Mouse (Mus musculus): ENCODE data around the gene Mrpl40.
A peak's percentile ranks its signal among the peaks of the same experiment; 100 is the strongest.
"Not testable (repeated sequence)": the region's sequence is repeated elsewhere in the genome, so short reads cannot be mapped to it uniquely, and the experiment has no call there.

Gene Mrpl40

GRCm38 (mm10) chr16:18876442-18877308, at the start of gene Mrpl40, which contains the start of gene Hira:
Mrpl40 (minus strand) TSS chr16:18876862.
Hira (plus strand) TSS chr16:18877037.
- peak; percentile 95 for DNase-seq

DNA sequence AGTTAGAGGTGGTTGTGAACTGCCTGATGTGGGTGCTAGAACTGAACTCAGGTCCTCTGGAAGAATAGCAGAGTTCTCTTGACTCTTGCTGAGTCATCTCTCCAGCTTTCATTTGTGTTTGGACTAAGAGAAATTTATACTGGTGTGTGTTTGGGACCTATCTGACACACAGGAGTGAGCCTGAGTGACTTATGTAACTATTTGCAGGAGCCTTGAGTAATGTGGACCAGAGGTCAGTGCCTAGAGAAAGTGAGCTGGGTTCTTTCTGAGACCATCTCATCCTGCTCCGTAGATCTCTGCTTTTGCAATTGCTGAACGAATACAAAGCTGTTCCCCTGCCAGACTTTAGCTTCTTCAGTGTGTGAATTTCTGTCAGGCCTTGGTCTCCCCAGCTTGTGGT, 45.1 kb upstream of the Mrpl40 start:
- no peak for DNase-seq

GRCm38 (mm10) chr16:18916064-18916463, 39.4 kb upstream of the Mrpl40 start:
- no peak for DNase-seq

- DNase-seq: no peak
Observed at GRCm38 (mm10) chr16:18905648-18906047, 29.0 kb upstream of the Mrpl40 start.

DNA sequence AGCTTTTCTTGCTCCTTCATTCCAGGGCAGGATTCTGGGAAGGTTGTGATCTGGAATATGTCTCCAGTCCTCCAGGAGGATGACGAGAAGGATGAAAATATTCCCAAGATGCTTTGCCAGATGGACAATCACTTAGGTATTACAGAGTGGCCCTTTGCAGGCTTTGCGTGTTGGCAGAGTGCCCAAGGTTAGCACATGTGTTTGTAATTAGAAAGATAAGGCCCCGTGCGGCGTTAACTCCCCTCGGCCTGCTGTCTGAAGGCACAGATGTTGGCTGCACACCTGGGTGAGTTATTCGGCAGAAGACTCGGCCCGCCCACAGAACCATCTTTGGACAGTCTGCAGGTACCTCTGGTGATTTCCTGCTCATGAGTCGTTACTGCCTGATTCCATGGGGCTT, 19.8 kb upstream of the Mrpl40 start:
- no peak for DNase-seq

DNA sequence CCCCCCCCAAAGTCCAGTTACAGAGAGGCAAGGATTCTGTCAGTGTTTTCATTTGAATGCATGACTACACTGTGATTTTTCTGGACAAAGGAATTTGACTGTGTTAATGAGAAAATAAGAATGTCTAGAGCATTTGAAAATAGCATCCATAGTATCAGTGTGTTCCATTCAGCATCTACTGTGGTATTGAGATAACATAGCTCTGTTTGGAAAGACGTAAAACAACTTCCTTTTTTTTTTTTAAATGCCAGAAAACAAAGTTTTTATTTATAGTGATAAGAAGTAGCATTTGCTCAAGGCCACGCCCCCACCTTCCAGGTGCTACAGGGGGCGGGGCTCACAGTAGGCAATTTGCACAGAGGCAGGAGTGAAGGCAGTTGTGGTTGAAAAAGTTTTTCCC, 18.6 kb upstream of the Mrpl40 start:
- no peak for DNase-seq

DNA sequence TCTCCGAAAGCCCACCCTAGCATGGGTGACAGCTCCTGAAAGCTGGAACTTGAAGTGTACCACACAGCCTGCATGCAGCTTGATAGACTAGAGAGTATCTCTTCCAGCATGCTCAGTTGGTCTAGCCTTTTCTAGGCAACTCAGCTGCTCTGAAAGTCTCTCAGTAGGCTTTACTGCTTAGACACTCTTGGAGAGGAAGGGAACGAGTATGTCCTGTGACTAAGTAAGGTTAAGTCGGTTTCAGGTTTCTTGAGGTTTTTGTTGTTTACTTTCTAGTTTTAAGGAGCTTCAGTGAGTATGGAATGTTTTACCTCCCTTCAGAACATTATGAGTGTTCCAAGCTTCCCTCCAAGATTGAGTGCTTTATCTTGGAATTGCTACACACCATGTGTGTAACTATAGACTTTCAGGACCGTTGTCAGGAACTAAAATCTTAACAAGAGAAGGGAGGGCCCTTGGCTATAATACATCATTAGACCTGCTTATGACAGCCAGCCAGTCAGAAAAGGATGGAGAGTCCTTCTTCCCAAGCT, 17.2 kb upstream of the Mrpl40 start:
- no peak for DNase-seq

DNA sequence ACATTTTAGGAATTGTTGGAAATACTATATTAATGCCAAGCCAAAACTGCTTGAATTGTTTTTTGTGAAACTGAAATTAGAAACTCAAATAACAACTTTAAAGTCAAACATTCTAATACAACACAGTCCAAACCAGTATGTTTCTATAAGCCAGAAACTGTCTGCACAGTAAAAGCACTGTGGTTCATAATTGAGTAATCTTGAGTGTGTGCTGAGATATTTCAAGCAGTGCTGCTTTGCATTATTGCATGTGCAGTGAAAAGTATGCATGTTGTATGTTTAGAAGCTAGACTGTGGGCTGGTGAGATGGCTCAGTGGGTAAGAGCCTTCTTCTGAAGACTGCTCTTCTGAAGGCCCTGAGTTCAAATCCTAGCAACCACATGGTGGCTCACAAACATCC, 7.4 kb upstream of the Mrpl40 start:
- DNase-seq: no peak

DNA sequence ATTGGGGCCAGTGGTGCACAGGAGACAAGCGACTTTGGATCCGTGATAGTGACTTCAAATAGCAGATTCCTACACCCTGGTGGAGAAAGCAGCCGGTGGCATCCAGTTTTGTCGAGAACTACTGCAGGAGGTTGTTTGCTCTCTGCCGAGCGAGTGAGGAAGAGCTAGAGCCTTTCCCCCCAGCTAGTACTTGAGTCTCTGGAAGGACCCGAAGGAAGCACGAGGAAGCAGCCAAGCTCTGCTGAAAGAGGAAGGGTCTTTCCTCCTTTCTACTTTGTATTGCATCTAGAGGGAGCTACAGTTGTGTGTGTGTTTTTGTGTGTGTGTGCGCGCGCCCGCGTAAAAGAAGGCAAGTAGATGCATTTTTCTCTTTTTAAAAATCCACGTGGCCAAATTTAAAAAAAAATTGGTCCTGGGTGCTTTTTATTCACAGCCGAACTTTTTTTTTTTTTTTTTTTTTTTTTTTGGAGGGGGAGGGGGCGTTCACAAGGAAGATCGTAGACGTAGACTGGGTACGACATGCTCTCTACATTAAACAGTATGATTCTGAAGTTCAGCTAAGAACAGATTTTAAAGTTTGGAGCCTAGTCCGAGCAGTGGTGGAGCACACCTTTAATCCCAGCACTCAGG, 1.5 kb upstream of the Mrpl40 start:
- DNase-seq: no peak

- DNase-seq: peak; percentile 76
Observed at GRCm38 (mm10) chr16:18877386-18878090, 876 bp upstream of the Mrpl40 start.

DNA sequence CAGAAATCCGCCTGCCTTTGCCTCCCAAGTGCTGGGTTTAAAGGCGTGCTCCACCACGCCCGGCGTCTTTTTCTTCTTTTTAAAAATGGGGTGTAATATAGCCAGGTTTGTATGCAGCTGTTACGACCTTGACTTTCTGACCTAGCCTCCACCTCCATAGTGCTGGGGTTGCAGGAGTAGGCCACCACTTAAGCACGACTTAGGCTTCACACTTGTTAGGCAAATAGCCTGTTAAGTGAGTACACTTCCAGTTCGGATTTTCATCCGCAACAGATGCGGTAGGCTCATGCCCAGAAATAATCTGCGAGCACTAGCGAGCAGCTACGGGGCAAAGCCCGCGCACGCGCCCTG, 596 bp downstream of the Mrpl40 start:
- no peak for DNase-seq

GRCm38 (mm10) chr16:18870495-18870894, 6.2 kb downstream of the Mrpl40 start:
- DNase-seq: not testable (repeated sequence)

DNA sequence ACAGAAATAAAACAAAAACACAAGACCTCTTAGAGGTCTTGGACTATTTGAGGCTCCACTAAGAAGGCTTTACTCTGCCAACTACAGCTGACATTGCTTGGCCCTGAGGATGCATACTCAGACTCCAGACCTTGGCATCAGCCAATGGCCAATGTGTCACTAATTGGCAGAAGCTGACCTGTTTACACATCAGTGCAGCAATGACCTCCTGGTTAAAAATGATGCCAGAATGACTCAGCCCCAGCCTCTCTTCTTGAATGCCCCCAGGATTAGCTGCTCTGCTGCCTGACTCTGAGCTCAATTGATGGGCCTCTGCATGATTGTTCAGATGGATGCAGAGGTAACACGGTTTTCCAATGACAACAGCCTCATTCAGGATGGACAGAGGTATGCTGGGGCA, 16.5 kb downstream of the Mrpl40 start:
- DNase-seq: no peak

- DNase-seq: peak; percentile 47
Observed at GRCm38 (mm10) chr16:18858551-18858950, 18.1 kb downstream of the Mrpl40 start.

DNA sequence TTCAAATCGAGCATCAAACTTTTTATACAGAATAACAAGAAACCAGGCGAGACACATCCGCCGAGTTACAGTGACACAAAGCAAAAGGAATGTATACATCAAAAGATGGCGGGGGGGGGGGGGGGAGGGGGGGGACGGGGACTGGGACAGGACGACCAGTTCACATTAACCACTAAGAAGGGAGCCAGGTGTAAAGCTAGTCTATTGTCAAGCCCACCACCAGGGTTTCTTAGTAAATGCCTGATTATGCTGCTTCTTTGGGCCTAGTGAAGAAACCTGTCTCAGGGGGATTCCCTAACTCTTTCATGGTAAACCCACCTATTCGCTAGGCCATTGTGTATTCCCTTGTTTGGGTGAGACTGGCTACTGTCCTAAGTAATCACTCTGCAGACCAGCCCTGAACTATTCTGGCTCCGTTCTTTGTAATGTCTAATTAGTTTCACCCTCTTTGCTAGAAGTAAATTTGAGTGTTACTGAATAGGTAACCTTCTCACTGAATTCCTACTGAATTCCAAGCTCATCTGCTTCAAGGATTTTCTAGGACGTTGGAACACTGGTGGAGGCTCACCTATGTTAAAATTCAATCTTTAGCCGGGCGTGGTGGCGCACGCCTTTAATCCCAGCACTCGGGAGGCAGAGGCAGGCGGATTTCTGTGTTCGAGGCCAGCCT, 27.0 kb downstream of the Mrpl40 start:
- not testable (repeated sequence) for DNase-seq

GRCm38 (mm10) chr16:18846301-18846820, 30.3 kb downstream of the Mrpl40 start:
- DNase-seq: no peak

DNA sequence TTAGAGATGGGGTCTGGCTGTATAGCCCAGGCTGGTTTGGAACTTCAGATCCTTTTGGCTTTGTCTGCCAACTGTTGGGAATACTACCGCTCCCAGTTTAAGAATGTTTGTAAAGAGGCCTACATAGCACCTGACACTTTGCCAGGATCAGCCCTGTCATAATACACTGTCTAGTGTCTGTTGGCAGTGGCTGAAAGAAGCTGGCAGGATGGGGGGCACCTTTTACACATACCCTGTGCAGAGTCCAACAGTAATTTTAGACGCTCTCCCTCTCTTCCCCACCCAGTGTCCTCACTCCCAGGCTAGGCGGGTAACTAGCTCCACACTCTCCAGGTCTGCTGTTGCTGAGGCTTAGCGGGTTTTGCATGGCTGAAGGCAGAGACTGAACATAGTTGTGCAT, 38.3 kb downstream of the Mrpl40 start:
- DNase-seq: no peak

DNA sequence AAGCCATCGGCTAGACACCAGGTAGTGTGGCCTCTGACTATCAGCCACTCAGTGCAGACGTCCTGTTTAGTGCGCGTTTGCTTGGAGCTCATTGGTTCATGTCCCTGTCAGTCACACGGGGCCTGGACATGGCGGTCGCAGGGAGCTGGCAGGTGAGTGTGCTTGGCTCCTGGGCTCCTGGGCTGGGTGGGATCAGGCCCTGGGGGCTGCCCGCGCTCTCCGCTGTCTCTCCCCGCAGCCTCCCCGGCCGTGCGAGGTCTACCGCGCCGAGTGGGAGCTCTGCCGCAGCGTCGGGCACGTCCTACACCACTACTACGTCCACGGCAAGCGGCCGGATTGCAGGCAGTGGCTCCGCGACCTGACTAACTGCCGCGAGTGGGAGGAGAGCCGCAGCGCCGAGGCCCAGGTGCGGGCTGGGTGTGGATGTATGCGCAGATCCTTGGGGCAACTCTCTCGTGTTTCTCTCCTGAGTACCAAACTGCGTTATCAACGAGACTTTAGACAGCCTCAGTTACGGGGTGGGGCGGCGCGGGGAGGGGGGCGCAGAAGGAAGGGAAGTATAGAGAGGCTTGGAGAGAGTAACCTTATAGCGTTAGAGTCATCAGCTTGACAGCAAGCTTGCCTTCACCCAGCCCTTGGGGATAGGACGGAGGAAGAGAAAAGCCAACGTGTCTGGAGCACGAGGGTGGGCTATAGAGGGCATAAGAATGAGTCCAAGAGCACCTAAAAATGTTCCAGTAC, 40.0 kb downstream of the Mrpl40 start, which contains the start of the genes 2510002D24Rik and Gm28539:
Gene 2510002D24Rik, plus strand, starts transcription at position 111 of the 741 bp plus-strand sequence.
Gene Gm28539, plus strand, starts transcription at position 117 of the 741 bp plus-strand sequence.
- DNase-seq: peak; percentile 96

DNA sequence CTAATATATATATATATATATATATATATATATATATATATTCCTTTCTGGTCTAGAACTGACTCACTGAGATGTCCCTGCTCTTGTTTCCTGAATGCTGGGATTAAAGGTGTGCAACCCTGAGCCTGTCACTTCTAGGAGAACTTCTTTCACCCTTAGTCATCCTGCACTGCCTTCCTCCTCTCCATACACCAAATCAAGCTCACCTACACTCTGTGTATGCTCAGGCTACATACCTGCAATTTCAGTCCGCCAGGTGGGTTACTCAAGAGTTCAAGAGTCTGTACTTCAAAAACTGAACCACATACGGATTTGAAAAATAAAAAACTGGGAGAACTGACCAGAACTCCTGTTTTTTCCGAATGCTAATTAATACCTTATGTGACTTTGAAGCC, 40.6 kb downstream of the Mrpl40 start:
- no peak for DNase-seq

DNA sequence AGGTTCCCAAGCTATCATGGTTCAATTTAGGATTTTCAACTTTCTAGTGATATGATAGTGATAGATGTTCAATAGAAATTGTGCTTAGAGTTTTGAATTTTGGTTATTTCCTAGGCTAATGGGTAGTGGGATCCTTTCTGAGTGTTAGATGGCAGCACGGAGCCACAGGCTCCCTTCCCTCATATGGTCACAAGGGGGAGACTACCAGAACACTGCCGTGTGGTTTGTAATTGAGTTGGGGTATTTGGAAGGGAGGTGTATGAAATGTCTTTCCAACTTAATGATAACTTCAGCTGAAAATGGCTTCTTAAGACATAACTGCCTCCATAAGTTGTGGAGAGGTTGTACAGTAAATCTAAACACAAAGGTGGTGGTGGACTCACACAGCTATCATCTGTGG, 43.2 kb downstream of the Mrpl40 start:
- DNase-seq: no peak

GRCm38 (mm10) chr16:18829102-18829501, 47.6 kb downstream of the Mrpl40 start:
- no peak for DNase-seq

- DNase-seq: no peak
Observed at GRCm38 (mm10) chr16:18828630-18829029, 48.0 kb downstream of the Mrpl40 start.
